Mouse (Mus musculus): ENCODE results near the gene 4921517D22Rik.

4921517D22Rik gene

GRCm38 (mm10) chr13:59661387-59661786 is 32.5 kb downstream of the 4921517D22Rik start:
- no peak for DNase-seq (ENCODE audit: low read depth, low spot score)

GRCm38 (mm10) chr13:59660371-59660770 is 33.5 kb downstream of the 4921517D22Rik start:
- DNase-seq (ENCODE audit: low read depth, low spot score), result no peak

GRCm38 (mm10) chr13:59657781-59658180 is 36.1 kb downstream of the 4921517D22Rik start:
- no peak for DNase-seq (ENCODE audit: low read depth, low spot score)

DNA sequence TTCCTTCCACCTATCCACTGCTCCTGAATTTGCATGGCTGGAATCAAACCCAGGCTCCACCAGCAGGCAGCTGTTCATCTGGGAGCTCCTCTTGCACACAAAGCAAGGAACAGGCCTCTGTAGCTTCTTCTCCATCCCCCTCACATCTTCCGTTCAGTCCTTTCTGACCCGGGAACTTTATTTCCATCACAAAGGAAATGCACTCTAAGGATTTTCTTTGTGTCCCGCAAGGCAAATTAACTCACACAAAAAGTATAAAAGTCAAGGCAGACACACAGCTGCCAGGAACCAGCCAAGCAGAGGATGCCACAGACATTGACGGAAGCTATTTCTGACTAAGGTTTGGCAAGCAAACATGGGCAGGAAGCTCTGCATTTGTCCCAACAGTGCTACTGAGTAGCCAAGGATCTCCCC is 36.9 kb downstream of the 4921517D22Rik start:
- DNase-seq (ENCODE audit: low read depth, low spot score), result peak; percentile 60

DNA sequence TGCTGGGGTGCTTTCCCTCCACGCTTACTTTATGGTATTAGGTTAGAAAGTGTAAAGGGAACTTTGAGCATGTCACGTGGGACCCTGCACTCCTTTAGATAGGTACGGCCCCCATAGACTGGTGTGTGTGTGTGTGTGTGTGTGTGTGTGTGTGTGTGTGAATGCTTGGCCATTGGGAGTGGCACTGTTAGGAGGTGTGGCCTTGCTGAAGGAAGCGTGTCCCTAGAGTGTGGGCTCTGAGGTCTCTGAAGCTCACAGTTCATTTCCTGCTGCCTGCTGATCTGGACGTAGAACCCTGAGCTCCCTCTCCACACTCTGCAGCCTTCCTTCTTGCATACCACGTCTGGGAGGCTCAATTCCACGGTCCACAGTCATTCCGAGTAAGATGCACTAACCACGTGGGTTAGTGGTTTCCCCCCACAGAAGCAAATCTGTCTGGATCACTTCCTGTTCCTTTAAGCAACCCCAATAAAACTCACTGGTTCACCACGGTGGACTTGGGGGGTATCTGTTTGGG is 37.5 kb downstream of the 4921517D22Rik start:
- no peak for DNase-seq (ENCODE audit: low read depth, low spot score)

DNA sequence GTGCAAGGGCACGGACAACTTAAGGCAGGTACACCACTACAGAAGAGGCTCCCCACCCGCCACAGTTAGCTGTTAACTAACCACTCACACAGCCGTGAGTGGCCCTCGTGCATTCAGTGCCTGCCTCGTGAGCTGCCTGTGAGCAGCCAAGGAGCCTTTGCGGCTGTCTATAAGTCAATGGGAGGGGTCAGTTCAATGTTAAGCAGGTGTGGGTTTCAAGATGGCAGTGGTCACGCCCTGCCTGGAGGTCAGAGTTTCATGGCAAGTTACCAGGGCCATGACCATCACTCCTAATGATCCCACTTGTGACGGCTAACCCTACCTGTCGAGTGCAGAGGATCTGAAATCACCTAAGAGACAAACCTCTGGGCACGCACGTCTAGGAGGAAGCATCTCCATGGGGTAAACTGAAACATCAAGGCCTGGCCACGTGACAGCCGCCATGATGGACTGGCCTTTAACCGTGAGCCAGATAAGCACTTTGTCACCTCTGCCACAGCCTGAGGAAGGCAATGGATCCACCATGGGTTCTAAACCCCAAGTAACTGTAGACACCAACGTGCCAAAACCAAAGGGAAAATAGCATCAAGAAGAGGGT is 38.1 kb downstream of the 4921517D22Rik start:
- no peak for DNase-seq (ENCODE audit: low read depth, low spot score)

DNA sequence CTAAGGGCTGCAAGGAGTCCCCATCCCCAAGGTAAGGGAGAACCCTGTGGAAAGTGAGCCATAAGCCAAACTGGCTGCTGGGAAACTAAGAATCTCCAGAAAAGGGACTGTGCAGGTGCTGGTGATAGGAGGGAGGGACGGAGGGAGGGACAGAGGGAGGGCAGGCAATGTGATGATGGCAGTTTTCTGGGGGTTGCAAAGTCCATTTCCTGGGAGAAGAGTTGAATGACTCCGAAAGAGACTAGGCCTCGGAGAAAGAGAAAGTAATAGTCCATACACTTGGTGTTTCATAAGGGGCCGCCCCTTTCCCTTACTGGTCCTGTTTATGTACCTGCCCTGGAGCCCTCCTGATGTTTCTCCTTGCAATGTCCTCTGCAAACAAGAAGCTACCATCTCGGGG is 39.4 kb downstream of the 4921517D22Rik start:
- DNase-seq (ENCODE audit: low read depth, low spot score), result no peak

DNA sequence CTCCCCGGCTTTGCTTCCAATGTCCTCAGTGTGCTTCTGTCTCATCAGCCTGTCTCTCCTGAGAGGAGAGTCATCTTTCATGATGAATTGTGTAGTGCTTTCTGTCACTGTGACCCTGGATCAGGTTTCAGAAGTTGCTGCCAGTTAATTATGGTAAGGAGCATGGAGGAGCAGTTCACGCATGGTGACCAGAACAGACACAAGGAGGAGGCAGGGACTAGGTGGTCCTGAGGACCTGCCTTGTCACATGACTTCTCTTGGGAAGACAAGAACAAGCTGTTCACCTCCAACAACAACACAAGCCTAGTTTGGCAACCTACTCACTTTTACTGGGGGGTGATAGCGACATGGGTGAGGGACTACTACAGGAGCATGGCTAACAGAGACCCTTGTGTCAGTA is 40.8 kb downstream of the 4921517D22Rik start:
- peak; percentile 28 for DNase-seq (ENCODE audit: low read depth, low spot score)

DNA sequence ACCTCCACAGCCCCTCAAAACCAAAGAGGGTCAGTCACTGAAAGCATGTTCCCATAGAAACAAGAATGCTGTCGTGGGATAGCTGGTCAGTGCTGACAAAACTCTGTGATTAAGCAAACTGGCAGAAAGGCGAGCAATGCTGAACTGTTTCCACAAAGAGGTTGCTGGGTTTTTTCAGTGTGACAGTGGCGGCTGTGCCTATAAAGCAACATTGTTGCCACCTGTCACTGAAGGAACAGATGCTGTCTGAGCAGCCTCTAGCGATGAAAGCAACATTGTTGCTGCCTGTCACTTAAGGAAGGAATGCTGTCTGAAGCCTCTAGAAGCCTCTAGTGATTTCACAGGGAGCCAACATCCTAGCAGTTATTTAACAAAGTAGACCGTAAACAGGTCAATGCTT is 41.3 kb downstream of the 4921517D22Rik start:
- no peak for DNase-seq (ENCODE audit: low read depth, low spot score)

DNA sequence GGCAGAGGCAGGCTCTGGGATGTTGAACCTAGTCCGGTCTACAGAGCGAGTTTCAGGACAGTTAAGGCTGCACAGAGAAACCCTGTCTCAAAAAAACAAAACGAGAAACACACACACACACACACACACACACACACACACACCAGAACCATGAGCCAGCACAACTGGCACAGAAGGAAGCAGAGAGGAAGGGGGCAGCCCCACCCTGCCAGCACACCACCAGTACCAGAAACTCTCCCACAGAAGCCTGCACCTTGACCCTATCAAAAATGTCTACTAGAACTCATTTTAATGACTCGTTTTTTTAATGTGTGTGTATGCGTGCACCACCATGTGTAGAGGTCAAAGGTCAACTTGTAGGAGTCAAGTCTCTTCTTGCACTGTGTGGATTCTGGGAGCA is 44.1 kb downstream of the 4921517D22Rik start:
- DNase-seq (ENCODE audit: low read depth, low spot score), result no peak

GRCm38 (mm10) chr13:59648598-59648997 is 45.3 kb downstream of the 4921517D22Rik start:
- no peak for DNase-seq (ENCODE audit: low read depth, low spot score)

DNA sequence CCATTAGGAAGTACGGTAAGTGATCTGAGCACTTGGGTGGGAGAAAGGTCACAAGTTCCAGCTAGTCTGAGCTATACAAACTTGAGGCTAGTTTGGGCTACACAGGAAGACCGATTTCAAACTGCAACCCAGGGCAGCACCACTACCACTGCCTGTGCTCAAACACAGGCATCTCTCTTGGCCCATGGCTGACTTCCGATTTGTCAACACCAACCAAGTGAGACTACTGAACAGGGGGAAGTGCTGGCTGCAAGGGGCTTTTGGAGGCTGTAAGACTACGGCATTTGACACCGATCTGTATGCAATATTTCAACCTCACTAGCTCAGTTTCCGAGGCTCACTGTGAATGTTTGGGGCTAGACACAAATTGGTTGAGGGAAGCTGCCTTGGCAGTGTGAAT is 46.4 kb downstream of the 4921517D22Rik start:
- DNase-seq (ENCODE audit: low read depth, low spot score), result no peak

GRCm38 (mm10) chr13:59646674-59647244 is 47.1 kb downstream of the 4921517D22Rik start:
- DNase-seq (ENCODE audit: low read depth, low spot score), result peak; percentile 41

GRCm38 (mm10) chr13:59645491-59645890 is 48.4 kb downstream of the 4921517D22Rik start:
- no peak for DNase-seq (ENCODE audit: low read depth, low spot score)

DNA sequence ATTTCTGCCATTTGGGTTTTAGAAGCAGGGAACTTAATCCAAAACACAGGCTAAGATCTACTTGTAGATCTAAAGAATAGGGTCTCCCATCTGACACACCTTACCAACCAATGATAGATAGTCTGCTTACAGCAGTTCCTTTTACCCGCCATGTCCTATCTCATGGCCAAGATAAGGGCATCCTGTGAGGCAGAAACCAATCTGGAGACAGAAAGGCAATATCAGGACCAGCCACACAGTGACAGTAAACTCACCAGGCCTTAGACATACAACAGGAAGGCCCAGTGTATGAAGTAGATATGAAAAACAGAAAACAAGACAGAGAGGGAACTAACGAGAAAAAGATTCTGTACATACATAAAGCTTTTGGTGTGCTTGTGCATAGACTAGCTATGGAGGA is 51.1 kb downstream of the 4921517D22Rik start:
- DNase-seq (ENCODE audit: low read depth, low spot score), result no peak

GRCm38 (mm10) chr13:59640178-59640440 is 53.8 kb downstream of the 4921517D22Rik start:
- no peak for DNase-seq (ENCODE audit: low read depth, low spot score)

DNA sequence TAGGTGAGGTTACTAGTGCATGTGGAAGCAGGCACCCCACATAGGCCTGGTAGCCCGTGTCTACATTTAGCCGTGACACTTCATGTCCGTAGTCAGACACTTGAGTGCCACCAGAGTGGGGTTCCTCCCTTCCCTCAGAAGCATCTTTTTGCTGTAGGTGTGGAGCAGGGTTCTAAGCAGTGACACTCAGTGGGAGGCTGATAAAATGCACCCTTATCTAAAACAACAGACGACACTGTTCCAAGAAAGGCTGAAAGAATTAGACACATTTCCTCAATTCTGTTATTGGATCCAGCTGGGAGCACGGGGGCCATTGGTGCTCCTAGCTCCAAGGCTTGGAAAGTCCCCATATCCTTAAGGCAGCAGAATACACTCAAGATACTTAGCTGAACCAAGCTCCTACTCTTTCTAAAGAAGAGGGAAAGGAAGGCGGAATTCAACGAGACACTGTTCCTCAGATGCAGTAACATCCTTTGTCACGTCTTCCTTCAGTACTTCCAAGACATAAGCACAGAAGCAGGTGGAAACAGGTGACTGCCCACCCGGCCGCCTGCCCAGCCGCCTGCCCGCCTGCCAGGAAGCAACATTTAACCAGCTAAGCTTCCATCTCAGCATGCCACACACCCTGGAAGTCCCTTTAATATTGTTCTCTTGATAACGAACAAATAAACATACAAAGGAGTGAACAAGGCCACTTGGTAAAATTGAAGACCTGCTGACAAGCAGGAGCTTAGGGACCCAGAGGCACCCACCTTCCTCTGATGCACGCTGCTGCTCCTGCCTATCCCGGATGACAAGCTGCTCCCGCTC is 54.3 kb downstream of the 4921517D22Rik start:
- no peak for DNase-seq (ENCODE audit: low read depth, low spot score)

DNA sequence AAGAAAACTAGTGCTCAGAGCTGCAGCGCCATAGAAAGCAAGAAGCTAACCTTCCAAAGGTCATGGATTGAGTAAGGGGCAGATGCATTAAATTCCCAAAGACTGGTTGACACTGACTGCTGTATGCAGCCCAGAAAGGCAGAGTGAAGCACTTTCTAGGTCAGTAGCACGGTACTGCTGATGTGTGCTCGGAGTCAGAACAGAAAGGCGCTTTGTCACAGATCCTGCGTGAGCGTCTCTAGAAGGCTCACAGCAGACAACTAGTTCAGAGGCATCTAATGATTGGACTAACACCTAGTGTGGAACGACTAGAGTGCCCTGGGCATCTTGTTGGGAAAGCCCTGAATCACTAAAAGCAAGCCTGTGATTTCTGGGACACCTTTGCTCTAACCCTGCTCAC is 56.1 kb downstream of the 4921517D22Rik start:
- no peak for DNase-seq (ENCODE audit: low read depth, low spot score)

All from mesoderm, embryonic 11.5 days (tissue).